Mouse (Mus musculus) right cerebral cortex, adult 18-20 months (tissue): ENCODE measurements around the gene Fam214a.

Experiments used
- DNase-seq: peaks from one replicate; pipeline ENCODE4 v3.0.0; 2022; ENCODE audit warnings: mixed read lengths

The Fam214a gene

DNA sequence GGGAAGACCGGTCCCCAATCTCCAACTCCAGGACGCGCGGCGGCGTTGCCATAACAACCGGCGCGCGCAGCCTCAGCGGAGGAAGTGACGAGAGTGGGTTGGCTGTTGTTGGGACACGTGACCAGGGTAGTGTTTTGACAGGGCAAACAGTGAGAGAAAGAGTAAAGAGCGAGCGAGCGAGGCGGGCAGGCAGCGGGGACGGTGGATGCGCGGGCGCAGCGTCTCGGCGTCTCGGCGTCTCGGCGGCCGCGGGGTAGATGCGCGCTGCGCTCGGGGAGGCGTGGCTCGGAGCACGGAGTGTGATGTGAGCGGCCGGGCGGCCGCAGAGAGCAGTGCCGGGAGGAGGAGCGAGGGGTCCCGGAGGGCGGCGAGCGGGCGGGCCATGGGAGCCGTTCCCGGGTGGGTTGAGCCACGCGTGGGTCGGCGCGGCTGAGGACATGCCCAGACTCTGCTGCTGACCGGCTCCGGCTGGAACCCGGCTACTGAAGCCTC is at the start of gene Fam214a:
Fam214a (plus strand) TSS at position 129 of the 492 bp plus-strand sequence.
- DNase-seq, result peak; percentile 98

DNA sequence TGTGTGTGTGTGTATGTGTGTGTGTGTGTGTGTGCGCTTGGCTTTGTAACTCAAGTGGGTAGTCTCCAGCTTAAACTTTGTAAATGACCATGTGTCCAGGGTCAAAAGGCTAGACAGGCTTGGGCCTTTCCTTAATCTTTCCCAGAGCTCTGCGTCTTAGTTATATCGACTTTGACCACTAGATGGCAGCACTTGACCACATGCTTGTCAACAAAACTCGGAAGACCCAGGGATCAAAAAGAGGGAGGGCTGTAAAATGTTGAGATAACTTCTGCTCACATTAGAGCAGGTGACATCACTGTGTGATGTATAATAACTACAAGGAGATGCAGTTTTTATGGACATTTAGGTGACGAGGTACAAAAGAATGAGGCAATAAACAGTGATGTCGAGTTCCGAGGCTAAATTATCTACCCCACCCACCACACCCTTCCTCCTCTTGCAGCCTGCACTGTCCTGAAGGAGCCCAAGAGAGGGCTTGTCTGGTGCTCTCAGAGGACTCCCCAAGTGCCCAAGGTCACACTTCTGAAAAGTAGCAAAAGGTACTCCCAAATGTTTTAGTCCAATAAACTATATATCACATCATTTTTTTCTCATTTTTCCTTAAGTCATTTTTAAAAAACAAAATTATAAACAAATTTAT is 47.7 kb upstream of the Fam214a start:
- peak; percentile 67 for DNase-seq

DNA sequence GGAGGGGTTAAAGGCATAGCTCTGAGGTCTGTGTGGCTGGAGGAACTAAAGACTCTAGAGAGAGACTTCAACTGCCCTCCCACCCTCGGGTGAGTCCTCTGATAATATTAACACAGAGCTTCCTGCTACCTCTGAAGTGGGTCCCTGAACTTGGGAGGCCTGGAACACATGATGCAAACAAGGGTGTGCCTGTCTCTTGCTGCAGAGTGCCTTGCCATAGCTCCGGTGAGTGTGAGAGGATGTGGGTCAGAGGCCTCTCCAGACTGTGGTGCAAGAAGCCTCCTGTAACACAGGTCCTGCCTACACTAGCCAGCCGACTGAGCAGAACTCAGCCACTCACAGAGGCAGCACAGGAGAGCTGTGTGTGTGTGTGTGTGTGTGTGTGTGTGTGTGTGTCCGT is 45.7 kb upstream of the Fam214a start:
- no peak for DNase-seq

GRCm38 (mm10) chr9:74909245-74909644 is 43.4 kb upstream of the Fam214a start:
- DNase-seq, result no peak

DNA sequence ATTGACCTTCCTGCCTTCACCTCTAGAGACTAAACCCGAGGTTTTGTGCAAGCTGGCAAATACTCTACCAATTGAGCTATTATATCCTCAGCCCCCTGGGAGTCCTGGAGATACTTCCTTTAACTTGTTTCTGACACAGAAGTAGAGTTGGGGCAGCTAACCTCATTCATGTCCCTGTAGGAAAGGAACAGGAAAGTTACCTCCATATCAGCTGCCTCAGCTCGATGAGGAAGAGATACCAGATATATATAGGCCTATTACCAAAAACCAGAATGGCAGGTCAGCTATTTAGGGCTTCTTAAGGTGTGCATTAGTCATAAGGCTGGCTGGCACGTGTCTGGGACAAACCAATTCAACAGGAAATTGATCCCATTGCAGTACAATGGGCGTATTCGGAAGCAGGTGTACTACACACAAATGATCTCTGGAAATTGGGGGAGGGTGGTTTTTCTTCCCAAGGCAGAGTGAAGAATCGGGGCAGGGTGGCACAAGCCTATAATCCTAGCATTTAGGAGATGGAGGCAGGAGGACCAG is 42.4 kb upstream of the Fam214a start:
- DNase-seq, result no peak

DNA sequence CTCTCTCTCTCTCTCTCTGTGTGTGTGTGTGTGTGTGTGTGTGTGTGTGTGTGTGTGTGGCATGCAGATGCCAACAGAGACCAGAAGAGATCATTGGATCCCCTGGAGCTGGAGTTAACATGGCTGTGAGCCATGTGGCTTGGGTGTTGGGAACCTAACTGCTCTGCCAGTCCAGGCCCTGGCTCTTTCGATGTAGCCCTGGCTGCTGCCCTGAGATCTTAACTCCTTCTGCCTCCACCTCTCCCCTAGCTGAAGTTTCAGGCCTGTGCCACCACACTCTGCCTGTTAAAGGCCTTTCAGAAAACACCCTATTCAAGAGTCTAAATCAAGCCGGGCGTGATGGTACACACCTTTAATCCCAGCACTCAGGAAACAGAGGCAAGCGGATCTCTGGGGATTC is 41.3 kb upstream of the Fam214a start:
- DNase-seq, result no peak

DNA sequence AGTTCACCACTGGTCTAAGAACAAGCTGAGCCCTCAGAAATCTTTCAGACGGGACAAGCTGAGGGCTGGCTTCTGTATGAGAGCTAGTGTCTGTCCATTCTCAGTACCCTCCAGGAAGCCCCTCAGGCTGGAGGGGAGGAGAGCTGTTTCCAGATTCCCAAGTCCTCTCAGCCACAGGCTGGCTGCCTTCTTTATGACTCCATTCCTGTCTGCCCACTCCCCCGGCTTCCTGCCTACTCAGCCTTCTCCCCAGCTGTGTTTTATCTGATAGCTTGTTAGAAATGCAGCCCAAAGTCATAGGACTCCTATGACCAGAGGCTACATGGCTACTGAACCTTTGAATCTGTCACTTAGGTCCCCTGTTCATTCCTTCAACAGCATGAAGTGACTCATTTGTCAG is 40.8 kb upstream of the Fam214a start:
- no peak for DNase-seq

- no peak for DNase-seq
Measured at GRCm38 (mm10) chr9:74912619-74913376, 39.9 kb upstream of the Fam214a start.

DNA sequence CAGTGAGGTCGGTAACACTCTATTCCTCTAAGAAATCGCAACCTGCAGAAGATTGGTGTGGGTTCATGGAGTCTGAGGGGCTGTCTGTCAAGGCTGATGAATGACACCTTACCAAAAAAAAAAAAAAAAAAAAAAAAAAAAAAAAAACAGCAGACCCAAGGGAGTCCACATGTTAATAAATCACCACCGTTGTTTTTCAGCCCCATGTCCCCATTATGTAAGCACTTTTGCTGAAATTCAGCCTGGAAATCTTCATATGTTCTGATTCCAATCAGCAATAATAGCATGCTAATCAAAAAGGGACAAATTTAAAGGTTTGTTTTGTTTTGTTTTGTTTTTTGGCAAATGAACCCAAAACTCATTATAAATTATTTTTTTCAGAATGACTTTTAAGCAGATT is 37.1 kb upstream of the Fam214a start:
- no peak for DNase-seq

- DNase-seq, result no peak
Measured at GRCm38 (mm10) chr9:74920450-74920849, 32.2 kb upstream of the Fam214a start.

GRCm38 (mm10) chr9:74921422-74921821 is 31.3 kb upstream of the Fam214a start:
- no peak for DNase-seq

- DNase-seq, result no peak
Measured at GRCm38 (mm10) chr9:74922884-74923283, 29.8 kb upstream of the Fam214a start.

- DNase-seq, result no peak
Measured at GRCm38 (mm10) chr9:74923291-74923977, 29.2 kb upstream of the Fam214a start.

DNA sequence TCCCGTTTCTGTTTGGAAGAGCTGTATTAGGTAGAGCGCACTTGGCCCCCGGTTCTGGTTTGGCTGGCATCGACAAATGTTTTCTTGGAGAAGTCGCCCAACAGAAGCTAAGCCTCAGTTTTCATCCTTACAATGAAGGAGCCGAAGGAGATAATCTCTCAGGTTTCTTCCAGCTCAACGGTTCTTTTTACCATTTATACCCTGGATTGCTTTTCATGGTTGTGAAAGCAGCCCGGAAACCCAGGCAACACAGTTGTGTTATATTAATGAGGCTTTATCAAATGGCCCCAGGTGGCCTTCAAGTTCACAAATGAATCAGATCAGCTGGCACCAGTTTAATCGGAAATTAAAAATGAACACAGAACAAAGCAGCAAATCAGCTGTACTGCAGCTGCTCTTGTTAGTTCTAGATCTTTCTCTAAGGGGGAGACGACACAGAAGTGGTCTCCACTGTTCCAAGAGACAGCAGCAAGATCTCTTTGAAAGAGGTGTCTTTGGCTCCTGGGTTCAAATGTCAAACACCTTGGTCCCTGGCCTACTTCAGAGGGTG is 27.4 kb upstream of the Fam214a start:
- DNase-seq, result no peak

DNA sequence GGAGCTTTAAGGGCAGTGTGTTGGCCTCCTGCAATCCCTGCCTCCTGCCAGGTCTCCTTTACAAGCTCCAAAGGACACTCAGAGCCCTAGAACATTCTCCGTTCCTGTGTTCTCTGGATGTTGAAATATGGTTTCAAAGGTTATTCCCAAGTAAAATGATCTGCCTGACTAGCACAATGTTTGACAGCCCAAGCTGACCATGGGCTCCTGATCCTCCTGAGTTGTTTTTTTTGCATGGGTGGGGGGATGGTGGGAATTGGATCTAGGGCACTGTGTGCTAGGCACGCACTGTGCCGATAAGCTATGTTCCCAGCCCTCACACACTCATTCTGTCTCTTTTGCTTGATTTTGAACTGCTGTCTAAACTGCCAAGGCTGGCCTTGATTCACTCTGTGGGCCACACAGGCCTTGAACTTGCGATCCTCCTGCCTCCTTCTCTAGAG is 22.7 kb upstream of the Fam214a start:
- no peak for DNase-seq

DNA sequence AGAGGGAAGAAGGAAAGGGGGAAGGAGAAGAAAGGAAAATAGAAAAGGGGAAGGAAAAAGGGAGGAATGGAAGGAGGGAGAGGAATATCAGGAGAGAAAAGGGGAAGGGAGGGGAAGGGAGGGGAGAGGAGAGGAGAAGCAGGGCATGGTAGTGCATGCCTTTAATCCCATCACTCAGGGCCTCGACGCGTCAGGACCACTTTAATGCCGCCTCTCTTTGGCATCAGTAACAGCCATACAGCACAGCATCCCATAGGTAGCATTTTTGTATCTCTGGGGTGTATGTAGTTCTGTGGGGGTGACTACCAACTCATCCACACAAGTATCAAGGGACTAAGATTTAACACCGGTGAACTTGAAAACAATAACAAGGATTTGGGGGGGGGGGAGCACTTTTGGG is 22.0 kb upstream of the Fam214a start:
- DNase-seq, result no peak

DNA sequence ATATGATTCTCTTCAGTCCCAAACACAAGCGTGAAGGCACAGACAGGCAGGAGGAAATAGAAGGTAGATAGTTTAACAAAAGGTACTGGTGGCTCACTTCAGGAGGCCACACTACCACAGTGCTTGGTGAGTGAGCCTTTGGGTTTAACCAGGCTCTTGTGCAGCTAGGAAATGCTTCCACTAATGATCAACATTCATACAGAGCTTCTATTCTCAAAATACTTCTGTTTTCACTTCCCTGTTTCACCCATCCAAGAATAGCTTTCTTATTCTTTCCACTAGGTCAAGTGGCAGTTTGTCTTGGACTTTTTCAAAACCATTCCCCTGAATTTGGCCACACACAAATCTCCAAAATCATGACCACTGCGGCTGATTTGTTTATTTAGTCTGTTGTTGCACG is 17.4 kb upstream of the Fam214a start:
- no peak for DNase-seq

DNA sequence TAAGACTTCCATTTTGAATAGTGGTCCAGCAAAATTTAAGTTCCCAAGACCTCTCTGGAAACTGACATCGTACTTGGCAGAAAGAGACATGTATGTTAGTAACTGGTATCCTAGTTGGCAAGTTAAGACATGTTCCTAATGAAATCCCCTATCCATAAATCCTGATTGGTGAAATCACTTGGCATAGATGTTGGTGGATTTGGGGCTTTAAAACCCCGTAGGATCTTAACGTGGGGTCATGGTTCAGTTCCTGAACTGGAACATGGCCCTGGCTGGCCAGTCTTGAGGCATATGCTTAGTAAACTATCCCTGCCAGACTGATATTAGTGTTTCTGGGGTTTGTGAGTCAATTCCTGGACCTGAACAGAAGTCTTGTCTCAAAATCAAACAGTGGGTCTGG is 14.9 kb upstream of the Fam214a start:
- DNase-seq, result no peak

DNA sequence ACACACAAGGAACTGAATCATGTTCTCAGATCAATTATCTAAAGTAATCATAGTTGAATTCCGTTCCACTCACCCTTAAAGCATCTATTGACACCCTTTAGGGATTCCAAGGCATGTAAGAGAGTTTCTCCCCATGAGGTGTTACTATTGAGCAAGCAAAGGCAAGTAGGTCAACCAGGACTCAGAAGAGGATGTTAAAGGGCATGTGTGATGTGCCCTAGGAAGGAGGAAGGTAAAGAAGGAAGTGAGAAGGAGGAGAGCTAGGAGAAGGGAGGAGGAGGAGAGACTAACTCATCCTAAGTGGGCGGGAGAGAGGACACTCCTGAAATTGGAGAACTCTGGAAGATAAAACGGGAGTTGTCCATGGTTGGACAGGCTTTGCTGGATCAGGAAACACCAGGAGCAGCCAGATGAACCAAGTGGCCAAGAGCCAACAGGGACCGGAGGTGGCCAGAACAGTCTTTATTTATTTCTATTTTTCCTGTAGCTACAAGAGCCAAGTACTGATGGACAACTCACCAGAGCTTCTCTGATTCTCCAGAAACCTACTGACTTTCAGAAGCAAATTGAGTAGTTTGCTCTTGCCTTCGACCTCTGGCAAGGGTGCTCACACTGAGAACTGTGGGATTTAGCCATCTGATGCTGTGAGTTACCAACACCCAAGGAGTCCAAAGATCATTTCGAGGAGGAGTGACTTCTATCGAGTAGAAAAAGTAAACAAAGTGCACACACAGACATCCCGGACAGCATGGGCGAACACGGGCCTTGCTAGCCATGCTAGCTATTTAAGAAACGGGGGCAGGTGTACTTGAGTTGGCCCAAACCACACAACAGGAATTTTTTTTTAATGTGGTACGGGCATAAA is 13.8 kb upstream of the Fam214a start:
- DNase-seq, result no peak

- DNase-seq, result no peak
Measured at GRCm38 (mm10) chr9:74946713-74947402, 5.8 kb upstream of the Fam214a start.

GRCm38 (mm10) chr9:74951491-74951890 is 1.2 kb upstream of the Fam214a start:
- DNase-seq, result no peak

GRCm38 (mm10) chr9:74952106-74952505 is 578 bp upstream of the Fam214a start:
- DNase-seq, result peak; percentile 60
